Mouse (Mus musculus): ENCODE data around the gene Vwc2.

Gene Vwc2

GRCm38 (mm10) chr11:11242694-11243377, 128.8 kb downstream of the Vwc2 start:
- DNase-seq (ENCODE audit: extremely low read depth, low read depth): no peak

- DNase-seq (ENCODE audit: extremely low read depth, low read depth): no peak
Measured at GRCm38 (mm10) chr11:11257348-11257747, 143.3 kb downstream of the Vwc2 start.

GRCm38 (mm10) chr11:11280128-11280527, 166.1 kb downstream of the Vwc2 start:
- DNase-seq (ENCODE audit: extremely low read depth, low read depth): no peak

GRCm38 (mm10) chr11:11283512-11283911, 169.5 kb downstream of the Vwc2 start:
- no peak for DNase-seq (ENCODE audit: extremely low read depth, low read depth)
